Mouse (Mus musculus): ENCODE results near the gene Epb41l5.

Gene Epb41l5

GRCm38 (mm10) chr1:119648205-119649111 lies at the start of gene Epb41l5:
TSS of gene Epb41l5 (minus strand) at chr1:119649000.
- DNase-seq (ENCODE audit: low spot score in 2 of 2), result peak; percentile 60 to 67

- no peak for DNase-seq (ENCODE audit: low spot score in 2 of 2)
Measured at GRCm38 (mm10) chr1:119696860-119697259, 48.1 kb upstream of the Epb41l5 start.

GRCm38 (mm10) chr1:119685773-119686558 lies 37.2 kb upstream of the Epb41l5 start:
- no peak for DNase-seq (ENCODE audit: low spot score in 2 of 2)

GRCm38 (mm10) chr1:119681663-119682213 lies 32.9 kb upstream of the Epb41l5 start:
- no peak for DNase-seq (ENCODE audit: low spot score in 2 of 2)

GRCm38 (mm10) chr1:119674984-119675383 lies 26.2 kb upstream of the Epb41l5 start:
- DNase-seq (ENCODE audit: low spot score in 2 of 2), result peak in 1 of 2 experiments; percentile 15

DNA sequence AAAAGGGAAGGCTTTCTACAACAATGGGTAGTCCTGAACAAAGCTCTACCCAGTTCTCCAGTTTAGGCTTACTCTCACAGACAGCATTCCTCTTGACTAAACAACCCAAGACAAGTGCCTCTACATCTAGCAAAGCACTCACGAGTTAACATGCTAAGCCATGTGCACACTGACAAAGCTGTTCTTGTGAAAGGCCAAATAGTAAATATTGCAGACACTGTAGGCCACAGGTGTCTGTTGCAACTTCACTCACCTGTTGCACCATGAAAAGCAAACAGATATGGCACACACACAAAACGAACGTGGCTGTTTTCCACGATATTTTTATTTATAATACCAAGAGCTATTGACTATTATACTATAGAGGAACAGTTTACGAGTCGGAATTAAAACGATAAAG lies 18.1 kb upstream of the Epb41l5 start:
- no peak for DNase-seq (ENCODE audit: low spot score in 2 of 2)

- DNase-seq (ENCODE audit: low spot score in 2 of 2), result no peak
Measured at GRCm38 (mm10) chr1:119654307-119654706, 5.5 kb upstream of the Epb41l5 start.

- no peak for DNase-seq (ENCODE audit: low spot score in 2 of 2)
Measured at GRCm38 (mm10) chr1:119650386-119650785, 1.6 kb upstream of the Epb41l5 start.

GRCm38 (mm10) chr1:119649627-119650026 lies 827 bp upstream of the Epb41l5 start:
- no peak for DNase-seq (ENCODE audit: low spot score in 2 of 2)

DNA sequence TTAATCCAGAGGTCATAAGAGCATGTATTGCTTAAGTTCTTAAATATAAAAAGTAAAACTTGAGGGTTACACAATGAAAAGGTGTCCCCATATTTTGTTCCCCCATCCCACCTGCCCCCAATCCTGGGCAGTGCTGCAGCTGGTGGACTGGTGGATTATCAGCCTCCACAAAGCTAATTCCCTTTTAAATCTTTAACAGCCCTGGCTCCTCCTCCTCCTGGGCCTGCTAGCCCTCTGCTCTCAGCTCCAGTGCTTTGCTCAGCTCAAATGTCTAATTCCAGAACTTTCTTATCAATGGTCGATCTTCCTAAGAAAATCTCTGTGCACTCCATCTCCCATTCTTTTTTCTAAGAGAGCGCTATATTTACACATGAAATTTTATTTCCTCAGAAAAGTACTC lies 2.4 kb downstream of the Epb41l5 start:
- DNase-seq (ENCODE audit: low spot score in 2 of 2), result no peak

- DNase-seq (ENCODE audit: low spot score in 2 of 2), result no peak
Measured at GRCm38 (mm10) chr1:119642367-119642766, 6.4 kb downstream of the Epb41l5 start.

- DNase-seq (ENCODE audit: low spot score in 2 of 2), result no peak
Measured at GRCm38 (mm10) chr1:119641090-119641812, 7.5 kb downstream of the Epb41l5 start.

DNA sequence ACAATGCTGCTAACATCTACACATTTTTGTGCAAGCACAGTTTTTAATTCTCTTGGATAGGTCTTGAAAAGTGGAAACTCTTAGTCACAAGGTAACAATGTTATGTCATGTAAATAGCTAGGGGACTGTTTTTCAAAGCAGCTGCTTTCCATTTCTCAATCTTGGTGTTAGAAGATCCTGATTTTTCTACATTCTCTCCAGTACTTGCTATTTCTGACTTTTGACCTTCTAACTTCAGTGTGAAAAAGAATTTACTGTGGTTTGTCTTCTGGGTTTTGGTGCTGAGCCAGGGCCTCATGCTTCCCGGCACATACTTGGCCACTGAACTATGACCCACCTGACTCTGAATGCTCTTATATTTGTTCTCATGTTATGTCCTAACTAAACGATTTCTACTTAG lies 8.8 kb downstream of the Epb41l5 start:
- no peak for DNase-seq (ENCODE audit: low spot score in 2 of 2)

- no peak for DNase-seq (ENCODE audit: low spot score in 2 of 2)
Measured at GRCm38 (mm10) chr1:119637188-119638023, 11.4 kb downstream of the Epb41l5 start.

DNA sequence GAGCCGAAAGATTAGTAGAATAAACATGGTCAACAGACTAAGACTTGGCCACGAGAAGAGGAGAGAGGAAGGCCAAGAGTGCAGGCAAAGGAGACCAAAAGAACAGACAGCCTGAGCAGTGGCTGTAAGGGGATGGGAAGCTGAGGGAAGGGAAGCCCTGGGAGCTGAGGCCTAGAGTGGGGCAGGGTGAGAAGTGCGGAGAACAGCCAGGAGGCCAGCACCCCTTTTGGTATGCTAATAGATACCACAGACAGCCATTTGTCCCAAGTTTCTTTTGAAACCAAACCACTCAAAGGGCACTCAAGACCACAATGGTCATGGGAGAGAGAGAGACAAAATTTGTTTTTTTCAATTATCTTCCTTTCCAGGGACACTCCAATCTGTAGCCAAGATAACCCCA lies 14.1 kb downstream of the Epb41l5 start:
- DNase-seq (ENCODE audit: low spot score in 2 of 2), result no peak

GRCm38 (mm10) chr1:119630428-119630827 lies 18.4 kb downstream of the Epb41l5 start:
- no peak for DNase-seq (ENCODE audit: low spot score in 2 of 2)

DNA sequence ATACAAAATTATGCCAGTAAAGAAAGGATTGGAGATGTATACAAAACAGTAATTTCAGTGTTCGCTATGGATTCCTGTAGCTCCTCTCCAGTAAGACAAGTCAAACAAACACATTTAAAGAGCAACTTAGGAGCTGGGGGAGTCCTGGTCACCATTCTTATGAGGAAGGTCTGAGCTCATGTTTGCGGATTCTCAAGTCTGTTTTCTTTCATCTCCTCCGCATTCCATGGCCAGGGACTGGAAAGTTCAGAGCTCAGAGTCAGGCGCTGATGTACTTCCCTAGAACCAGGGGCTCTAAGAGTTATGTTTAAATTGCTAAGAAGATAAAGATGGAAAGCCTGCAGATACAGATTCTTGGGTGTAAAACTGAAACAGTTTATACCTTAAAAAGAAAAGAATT lies 22.0 kb downstream of the Epb41l5 start:
- no peak for DNase-seq (ENCODE audit: low spot score in 2 of 2)

GRCm38 (mm10) chr1:119624444-119624843 lies 24.4 kb downstream of the Epb41l5 start:
- DNase-seq (ENCODE audit: low spot score in 2 of 2), result no peak

GRCm38 (mm10) chr1:119605396-119605795 lies 43.4 kb downstream of the Epb41l5 start:
- peak; percentile 5 to 7 for DNase-seq (ENCODE audit: low spot score in 2 of 2)

DNA sequence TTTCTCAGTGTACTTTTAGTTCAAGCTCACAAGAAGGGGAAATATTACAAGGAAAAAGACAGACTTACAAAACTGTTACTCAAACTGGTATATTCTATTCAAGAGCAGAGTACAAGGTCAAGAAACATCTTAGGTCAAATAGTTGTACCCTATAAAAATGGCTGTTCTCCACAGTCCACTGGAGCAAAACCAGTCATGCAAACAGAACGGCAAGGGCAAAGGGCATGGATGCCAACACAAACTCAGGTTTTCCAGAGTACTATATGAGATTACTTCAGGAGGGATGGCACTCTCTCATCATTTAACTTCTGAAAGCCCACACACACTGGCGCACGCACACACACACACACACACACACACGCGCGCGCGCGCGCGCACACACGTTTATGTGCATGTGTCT lies 46.4 kb downstream of the Epb41l5 start:
- DNase-seq (ENCODE audit: low spot score in 2 of 2), result no peak

GRCm38 (mm10) chr1:119598855-119599254 lies 49.9 kb downstream of the Epb41l5 start:
- no peak for DNase-seq (ENCODE audit: low spot score in 2 of 2)

Measured in frontal cortex, postnatal 14 days (tissue).